Mouse (Mus musculus): ENCODE measurements at regions not wholly inside any gene's neighbourhood (a gene's known extent, or its start where the extent isn't known, plus 50 kb on each side); places are given as distances from the start of the nearest gene placed in this dataset.
A peak's percentile ranks its signal among the peaks of the same experiment; 100 is the strongest.

DNA sequence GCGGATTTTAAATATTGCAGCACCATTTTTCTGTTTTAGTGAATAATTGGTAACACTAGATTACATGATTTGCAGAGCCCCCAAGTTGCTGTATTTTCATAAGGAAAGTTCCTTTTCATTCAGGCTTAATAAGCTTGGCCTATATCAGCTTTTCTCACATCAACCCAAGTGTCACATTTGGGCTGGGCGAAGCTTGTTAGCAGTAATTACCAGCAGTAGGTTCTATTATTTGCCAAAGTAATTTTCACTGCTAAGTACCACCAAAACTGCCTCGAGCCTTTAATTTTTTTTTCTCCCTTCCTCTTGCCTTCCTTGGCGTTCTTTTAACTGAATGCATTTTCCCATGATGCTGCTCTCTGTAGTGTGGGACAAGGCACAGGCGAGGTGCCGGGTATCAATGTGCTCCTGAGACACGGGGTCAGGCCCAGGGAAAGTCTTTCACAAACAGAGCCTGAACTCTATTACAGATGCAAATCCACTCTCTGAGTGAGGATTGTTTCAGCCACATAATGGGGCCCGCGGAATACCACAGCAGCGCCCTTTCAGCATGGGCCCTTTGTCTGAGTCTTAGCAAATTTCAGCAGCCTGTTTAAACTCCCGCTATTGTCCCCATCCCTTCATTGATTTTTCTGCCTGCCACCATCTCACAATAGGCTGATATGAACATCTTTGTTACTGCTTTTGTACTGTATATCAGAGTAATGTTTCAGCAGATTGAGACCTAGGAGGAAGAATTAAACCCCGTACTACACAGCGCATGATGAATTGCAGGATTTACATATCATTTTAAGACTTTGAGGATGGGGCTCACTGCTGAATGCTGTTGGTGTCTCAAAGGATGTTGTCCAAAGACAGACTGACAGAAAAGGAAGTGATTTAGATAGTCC lies 205.1 kb upstream of the Epha3 start:
- peak; percentile 28 for DNase-seq (ENCODE audit: low spot score in 2 of 2)

DNA sequence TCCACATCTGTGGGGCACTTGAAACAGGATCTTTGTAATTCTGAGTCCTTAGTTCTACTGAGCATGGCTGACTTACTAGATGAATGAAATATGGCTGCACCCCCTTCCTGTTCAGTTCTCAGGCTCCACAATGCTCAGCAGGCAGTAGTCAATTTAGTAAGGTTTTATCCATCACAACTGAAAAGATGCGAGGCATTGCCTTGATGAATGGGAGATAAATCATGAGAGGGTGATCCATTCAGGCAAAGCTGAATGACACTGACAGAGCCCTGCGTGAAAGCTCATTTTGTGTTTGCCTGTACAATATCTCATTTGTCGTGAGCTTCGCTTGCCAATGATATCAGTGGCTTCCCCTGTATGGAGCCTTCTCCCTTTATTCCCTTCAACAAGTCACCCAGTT lies 198.6 kb upstream of the Epha3 start:
- DNase-seq (ENCODE audit: low spot score in 2 of 2) = no peak

DNA sequence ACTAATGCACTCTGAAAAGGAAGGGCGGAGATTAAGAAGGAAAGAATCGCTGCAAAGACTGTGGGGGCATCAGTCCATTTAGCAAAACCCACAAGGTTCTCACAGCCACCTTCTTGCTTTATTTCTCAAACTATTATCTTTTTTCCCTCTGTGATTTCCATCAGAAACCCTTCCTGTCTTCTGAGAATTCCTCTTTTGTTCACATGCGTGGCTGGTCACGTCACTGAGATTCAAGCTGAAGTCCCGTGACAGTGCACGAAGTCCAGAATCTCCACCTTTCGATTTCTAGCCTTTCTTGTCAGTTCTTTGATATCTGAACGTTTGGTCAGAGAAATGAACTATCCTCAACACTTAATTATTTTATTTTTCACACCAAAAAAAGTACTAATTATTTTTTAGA lies 194.7 kb upstream of the Epha3 start:
- no peak for DNase-seq (ENCODE audit: low spot score in 2 of 2)

DNA sequence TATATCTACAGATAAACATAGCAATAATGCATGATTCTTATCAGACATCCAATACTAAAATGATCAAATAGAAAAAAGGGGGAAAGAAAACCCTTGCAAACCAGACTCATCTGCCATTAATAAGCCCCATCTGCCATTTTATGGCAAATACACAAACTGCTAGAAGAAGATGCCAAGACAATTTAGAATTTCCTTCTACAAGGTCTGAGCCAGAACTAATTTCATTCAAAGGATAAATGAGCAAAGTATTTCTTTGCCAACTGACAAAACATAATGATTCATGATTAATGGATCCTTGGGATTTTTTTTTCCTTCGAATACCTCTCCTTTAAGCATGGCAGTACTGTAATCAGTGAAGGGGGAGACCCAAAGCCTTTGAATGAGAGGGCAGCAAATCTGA lies 190.4 kb upstream of the Epha3 start:
- DNase-seq (ENCODE audit: low spot score in 2 of 2) = no peak

DNA sequence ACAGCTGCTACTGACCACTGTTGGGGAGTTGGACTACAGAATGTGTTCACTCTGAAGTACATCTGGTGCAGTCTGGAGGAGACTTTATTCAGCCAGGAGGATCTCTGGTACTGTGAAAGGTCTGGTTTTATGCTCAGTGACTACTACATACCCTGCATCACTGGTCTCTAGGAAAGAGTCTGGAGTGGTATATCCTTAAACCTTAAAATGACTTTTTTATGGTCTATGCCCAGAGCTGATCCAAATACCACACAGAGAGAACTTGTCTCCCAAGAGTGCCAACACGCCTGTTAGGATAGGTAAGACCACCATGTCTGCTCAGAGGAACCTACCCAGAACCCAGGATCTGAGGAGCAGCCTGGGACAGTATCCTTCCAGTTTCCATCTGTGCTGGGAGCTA lies 184.1 kb upstream of the Epha3 start:
- DNase-seq (ENCODE audit: low spot score in 2 of 2) = no peak

DNA sequence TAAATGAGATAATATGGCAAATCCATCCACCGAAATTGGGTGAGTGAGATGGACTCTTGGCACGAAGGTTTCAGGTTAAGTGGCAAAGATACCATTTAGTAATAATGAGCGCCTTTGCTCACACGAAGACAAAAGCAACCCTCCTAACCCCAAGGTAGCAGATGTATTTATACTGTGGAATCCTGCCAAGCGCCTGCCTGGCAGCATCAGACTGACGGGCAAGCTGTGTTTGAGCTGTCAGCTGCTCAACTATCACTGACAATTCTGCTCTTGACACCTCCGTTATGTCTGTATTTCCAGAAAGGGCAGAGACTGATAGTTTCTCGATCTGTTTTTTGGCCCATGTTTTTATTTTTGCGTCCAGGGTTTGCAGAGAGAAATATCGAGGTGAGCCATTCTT lies 169.1 kb upstream of the Epha3 start:
- DNase-seq (ENCODE audit: low spot score in 2 of 2) = peak; percentile 21 to 24

DNA sequence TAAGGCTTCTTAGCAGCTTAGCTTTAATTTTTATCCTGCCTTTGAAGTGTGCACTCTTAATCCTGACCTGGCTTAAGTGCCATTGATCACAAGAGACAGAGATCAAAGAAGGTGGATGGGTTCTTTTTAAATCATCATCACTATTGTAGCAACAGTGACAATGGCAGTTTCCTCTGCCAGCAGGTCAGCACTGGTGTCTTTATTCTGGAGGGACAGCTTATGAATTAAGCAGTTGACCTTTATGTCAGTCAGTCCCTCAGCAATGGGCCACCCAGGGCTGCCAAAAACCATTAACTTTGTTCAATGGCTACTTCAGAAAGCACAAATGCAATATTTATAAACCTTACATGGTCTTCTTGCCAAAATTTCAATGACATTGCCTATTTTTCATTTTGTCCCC lies 160.0 kb upstream of the Epha3 start:
- no peak for DNase-seq (ENCODE audit: low spot score in 2 of 2)

DNA sequence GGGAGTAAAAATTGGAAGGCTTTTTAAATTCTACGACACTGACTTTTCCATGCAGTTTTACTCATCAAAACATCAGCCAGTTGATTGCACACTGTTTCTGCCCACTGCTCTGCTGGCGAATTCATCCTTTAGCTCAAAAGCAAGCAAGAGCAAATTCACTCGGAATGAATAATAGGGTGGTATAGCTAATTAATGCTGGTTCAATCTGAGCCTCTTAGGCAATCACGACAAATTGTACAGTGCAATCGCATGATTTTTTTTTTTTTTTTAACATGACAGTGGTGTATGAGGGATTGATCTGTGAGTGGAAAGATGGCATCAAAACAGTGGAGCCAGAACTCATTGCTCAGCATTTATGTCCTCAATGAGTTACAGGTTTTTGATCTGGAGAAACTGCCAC lies 136.9 kb upstream of the Epha3 start:
- no peak for DNase-seq (ENCODE audit: low spot score in 2 of 2)

DNA sequence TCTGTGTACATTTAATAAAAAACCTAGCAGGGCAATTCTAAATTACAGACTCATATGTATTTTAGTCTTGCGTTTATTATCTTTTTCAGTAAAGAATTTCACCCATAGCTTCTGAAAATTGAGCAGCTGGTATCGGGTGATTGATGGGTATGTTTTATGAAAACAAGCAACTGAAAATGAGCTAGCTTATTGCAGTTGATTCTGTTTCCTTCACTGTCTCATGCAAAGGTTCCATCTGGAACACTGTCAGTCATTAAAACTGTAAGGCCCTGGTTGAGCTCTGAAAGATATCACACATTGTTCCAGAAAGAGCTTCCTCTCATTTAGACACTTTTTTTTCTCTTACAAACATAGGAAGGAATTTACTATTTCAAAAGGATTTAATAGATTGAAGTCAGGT lies 103.4 kb upstream of the Epha3 start:
- peak in 1 of 2 experiments; percentile 27 for DNase-seq (ENCODE audit: low spot score in 2 of 2)

DNA sequence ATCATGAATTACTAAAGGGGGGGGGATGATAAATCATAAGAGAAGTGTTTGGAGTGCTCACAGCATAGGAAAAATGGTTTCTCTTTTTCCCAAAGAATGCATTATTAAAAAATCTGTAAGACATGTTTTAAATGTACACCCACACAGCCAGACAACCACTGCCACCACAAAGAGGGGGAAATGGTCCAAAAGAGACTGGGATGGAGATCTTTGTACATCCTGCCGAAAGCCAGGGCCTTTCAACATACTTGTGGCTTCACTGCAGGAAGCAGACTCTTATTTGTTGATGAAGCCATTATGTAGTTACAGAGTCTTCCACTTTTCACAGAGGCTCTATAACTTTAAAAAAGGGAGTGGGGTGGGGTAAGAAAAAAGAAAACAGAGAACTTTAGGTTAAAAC lies 96.8 kb upstream of the Epha3 start:
- DNase-seq (ENCODE audit: low spot score in 2 of 2) = no peak

DNA sequence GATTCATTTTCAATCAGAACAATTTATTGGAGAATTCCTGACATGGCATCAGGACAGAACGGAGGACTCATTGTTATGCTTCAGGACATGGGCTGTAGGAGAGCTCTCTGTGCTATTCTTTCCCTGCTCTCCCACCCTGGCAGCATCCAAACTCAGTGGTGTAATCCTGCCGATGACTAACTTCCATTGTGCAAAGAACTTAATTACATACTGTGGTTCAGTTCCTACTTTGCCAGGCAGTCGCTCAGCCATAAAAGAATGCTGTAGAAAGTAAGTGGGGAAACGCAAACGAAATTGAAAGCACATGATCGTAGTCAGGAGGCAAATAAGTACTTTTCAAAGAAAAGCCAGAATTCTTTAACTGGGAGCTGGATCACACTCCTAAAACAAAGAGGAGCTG lies 94.2 kb upstream of the Epha3 start:
- DNase-seq (ENCODE audit: low spot score in 2 of 2) = peak; percentile 30 to 41

DNA sequence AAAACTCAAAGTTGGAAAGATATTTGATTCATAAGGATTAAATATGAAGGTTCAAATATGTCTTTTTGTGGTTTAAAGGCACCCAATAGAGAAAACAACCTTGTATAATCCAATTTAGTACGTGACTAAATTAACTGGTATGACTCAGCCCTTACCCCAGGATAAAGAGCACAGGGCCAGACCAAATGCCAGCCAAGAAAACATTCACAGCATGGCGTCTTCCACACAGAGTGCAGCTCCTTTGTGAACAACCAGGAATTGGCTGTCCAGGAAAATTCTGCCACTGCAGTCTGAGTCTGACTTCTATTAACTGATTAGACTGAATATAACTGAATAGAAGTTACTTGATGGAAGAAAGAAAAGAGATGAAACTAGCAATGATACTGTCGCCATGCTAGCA lies 61.2 kb upstream of the Epha3 start:
- DNase-seq (ENCODE audit: low spot score in 2 of 2) = no peak

DNA sequence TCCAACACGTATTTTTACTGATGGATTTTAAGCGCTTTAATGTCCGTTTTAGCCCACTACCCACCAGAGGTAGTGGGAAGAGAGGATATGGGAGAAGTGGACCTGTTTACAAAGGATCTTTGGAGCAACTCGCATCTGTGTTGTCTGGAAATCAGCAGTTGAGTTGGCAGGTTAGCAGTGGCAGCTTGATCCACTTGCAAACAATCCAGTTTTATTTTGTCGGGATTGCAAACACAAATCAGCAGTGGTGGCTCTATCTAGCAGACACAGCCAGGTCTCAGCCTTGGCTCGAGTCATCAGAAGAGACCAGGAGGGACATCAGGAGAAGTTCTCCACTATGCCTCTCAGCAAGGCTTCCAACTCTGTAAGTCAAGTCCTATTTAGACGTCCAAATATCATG lies 57.2 kb upstream of the Epha3 start:
- no peak for DNase-seq (ENCODE audit: low spot score in 2 of 2)
